Mouse (Mus musculus): ENCODE data around the gene Iffo2. TPM values are rescaled to one million over a fixed set of nuclear protein-coding genes. Genes with fewer than 3 reads are reported as not detected.
A peak's percentile ranks its signal among the peaks of the same experiment; 100 is the strongest.

Iffo2 gene
- polyA plus RNA-seq, 1 experiment, result 11.0 TPM

DNA sequence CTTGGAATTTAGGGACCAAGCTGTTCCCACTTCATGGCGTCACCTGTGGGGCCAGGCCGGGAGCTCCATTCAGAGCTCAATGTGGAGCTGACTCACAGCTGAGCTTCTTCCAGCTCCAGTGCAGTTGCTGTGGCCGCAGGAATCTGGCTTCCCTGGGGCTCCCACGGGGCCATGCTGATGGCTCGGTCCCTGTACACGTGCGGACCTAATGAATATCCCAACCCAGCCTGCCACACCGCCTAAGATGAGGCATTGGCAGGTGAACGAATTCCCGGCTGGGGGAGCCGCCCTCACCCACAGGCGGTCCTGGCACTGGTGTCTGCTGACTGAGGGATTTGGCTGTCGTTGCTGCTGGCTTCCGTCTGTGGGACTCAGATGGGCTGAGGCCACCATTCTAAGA, 29.5 kb upstream of the Iffo2 start:
- peak; percentile 45 for DNase-seq (ENCODE audit: low read depth)
- TF ChIP-seq POLR2A (IDR thresholded peaks at IDR 0.05; ENCODE audit: borderline replicate concordance, extremely low read depth, insufficient read depth, insufficient read length, poor library complexity, severe bottlenecking) (no peak), CTCF (IDR thresholded peaks at IDR 0.05; ENCODE audit: borderline replicate concordance, extremely low read depth, insufficient read depth, insufficient read length) (no peak)

DNA sequence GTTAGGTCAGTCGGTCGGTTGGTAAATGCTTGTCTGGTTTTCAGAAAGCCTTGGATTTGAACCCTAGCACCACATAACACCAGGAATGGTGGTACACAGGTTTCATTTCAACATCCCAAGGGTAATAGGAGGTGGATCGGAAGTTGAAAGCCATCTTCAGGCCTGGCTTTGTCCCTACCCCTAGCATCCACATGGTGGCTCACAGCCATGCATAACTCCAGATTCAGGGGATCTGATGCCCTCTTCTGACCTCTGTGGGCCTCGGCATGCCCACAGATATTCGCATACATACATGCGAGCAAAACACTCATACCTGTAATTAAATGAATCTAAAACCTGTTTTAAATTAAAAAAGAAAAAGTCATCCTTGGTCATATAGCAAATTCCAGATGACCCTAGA, 28.6 kb upstream of the Iffo2 start:
- no peak for TF ChIP-seq POLR2A (IDR thresholded peaks at IDR 0.05; ENCODE audit: borderline replicate concordance, extremely low read depth, insufficient read depth, insufficient read length, poor library complexity, severe bottlenecking)
- peak; percentile 9; the same call in 1 of the 2 replicates for TF ChIP-seq CTCF (IDR thresholded peaks at IDR 0.05; ENCODE audit: borderline replicate concordance, extremely low read depth, insufficient read depth, insufficient read length)
- no peak for DNase-seq (ENCODE audit: low read depth)

GRCm38 (mm10) chr4:139503919-139504318, 26.4 kb upstream of the Iffo2 start:
- TF ChIP-seq POLR2A (IDR thresholded peaks at IDR 0.05; ENCODE audit: borderline replicate concordance, extremely low read depth, insufficient read depth, insufficient read length, poor library complexity, severe bottlenecking), result no peak
- TF ChIP-seq CTCF (IDR thresholded peaks at IDR 0.05; ENCODE audit: borderline replicate concordance, extremely low read depth, insufficient read depth, insufficient read length), result no peak
- DNase-seq (ENCODE audit: low read depth), result no peak

- DNase-seq (ENCODE audit: low read depth), result no peak
Measured at GRCm38 (mm10) chr4:139505716-139506115, 24.6 kb upstream of the Iffo2 start.

DNA sequence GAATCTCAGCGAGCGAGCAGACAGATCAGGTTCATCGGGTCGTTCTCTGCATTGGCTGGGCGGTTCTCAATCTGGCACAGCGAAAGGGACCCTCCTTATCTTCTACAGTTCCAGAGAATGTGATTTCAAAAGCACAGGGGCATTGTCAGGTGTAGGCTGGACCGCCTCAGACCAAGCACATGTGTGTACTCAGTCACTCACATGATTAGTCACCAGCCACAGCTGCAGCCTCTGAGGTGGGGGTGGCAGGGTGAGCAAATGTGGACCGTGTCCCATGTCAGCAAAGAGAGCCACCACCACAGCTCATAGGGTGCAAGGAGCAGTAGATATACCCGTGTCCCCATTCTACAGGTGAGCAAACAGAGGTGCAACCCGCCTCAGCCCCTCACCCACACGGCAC, 23.6 kb upstream of the Iffo2 start:
- TF ChIP-seq POLR2A (IDR thresholded peaks at IDR 0.05; ENCODE audit: borderline replicate concordance, extremely low read depth, insufficient read depth, insufficient read length, poor library complexity, severe bottlenecking) (no peak), CTCF (IDR thresholded peaks at IDR 0.05; ENCODE audit: borderline replicate concordance, extremely low read depth, insufficient read depth, insufficient read length) (no peak)
- DNase-seq (ENCODE audit: low read depth), result no peak

More at GRCm38 (mm10) chr4:139505716-139506115, 24.6 kb upstream of the Iffo2 start:
- no peak for TF ChIP-seq POLR2A (IDR thresholded peaks at IDR 0.05; ENCODE audit: borderline replicate concordance, extremely low read depth, insufficient read depth, insufficient read length, poor library complexity, severe bottlenecking)
- TF ChIP-seq CTCF (IDR thresholded peaks at IDR 0.05; ENCODE audit: borderline replicate concordance, extremely low read depth, insufficient read depth, insufficient read length), result no peak

- DNase-seq (ENCODE audit: low read depth), result no peak
- no peak for TF ChIP-seq CTCF (IDR thresholded peaks at IDR 0.05; ENCODE audit: borderline replicate concordance, extremely low read depth, insufficient read depth, insufficient read length)
- no peak for TF ChIP-seq POLR2A (IDR thresholded peaks at IDR 0.05; ENCODE audit: borderline replicate concordance, extremely low read depth, insufficient read depth, insufficient read length, poor library complexity, severe bottlenecking)
Measured at GRCm38 (mm10) chr4:139509069-139509468, 21.3 kb upstream of the Iffo2 start.

GRCm38 (mm10) chr4:139511557-139511956, 18.8 kb upstream of the Iffo2 start:
- TF ChIP-seq POLR2A (IDR thresholded peaks at IDR 0.05; ENCODE audit: borderline replicate concordance, extremely low read depth, insufficient read depth, insufficient read length, poor library complexity, severe bottlenecking) (no peak), CTCF (IDR thresholded peaks at IDR 0.05; ENCODE audit: borderline replicate concordance, extremely low read depth, insufficient read depth, insufficient read length) (no peak)
- DNase-seq (ENCODE audit: low read depth), result no peak

DNA sequence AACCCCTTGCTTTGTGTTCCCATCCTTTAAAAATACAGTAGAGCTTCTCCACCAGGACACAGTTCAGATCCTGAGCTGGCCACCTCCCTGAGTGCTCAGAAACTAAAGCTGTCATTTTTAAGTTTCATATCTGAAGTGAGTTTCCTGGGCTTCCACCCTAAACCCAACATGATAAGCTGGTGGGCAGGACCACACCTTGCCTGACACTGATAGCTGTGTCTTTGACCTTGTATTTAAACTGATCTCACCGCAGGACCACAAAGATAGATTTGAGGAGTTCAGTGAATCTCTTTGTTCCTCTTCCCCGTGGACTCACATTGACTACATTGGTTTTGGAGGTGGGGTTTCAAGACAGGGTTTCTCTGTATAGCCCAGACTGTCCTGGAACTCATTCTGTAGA, 17.4 kb upstream of the Iffo2 start:
- no peak for TF ChIP-seq POLR2A (IDR thresholded peaks at IDR 0.05; ENCODE audit: borderline replicate concordance, extremely low read depth, insufficient read depth, insufficient read length, poor library complexity, severe bottlenecking)
- no peak for DNase-seq (ENCODE audit: low read depth)

GRCm38 (mm10) chr4:139519221-139519620, 11.1 kb upstream of the Iffo2 start:
- no peak for DNase-seq (ENCODE audit: low read depth)
- no peak for TF ChIP-seq CTCF (IDR thresholded peaks at IDR 0.05; ENCODE audit: borderline replicate concordance, extremely low read depth, insufficient read depth, insufficient read length)
- TF ChIP-seq POLR2A (IDR thresholded peaks at IDR 0.05; ENCODE audit: borderline replicate concordance, extremely low read depth, insufficient read depth, insufficient read length, poor library complexity, severe bottlenecking), result no peak

DNA sequence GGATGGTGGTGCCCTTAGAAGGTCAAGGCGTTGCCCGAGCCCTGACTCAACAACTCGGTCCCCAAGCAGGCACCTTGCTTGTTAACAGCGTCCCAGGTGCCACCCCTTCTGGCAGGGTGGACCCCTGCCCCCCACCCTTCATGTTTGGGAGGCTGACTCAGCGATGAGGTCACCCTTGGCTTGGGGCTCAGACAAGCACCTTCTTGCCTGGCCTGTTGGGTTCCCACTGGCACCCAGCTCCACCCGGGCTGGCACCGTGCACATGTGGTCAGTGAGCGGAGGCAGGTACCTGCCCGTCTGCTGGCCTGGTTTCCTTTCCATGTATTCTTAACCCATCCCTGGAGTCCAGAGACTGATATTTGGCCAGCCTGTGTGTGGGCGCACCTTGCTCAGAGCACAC, 8.4 kb upstream of the Iffo2 start:
- TF ChIP-seq CTCF (IDR thresholded peaks at IDR 0.05; ENCODE audit: borderline replicate concordance, extremely low read depth, insufficient read depth, insufficient read length), result no peak
- TF ChIP-seq POLR2A (IDR thresholded peaks at IDR 0.05; ENCODE audit: borderline replicate concordance, extremely low read depth, insufficient read depth, insufficient read length, poor library complexity, severe bottlenecking), result no peak
- DNase-seq (ENCODE audit: low read depth), result no peak

DNA sequence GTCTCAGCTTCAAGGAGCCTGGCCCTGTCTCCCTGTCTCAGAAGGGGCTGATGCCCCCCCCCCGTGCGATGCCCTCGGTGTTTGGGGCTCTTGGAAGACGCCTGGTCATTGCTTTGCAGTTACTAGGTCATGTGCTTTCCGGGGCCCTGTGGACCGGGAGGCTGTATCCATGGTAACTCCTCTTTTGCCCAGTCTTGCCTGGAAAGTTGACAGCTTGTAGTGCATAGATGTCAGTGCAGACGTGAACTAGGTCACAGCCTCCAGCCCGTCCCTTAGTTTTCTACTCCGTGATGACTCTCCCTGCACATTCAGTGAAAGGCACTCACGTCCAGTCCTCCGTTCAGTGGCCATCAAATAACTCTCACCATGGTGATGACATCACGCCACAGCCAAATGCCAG, 3.9 kb upstream of the Iffo2 start:
- DNase-seq (ENCODE audit: low read depth), result peak; percentile 29
- TF ChIP-seq CTCF (IDR thresholded peaks at IDR 0.05; ENCODE audit: borderline replicate concordance, extremely low read depth, insufficient read depth, insufficient read length), result no peak
- TF ChIP-seq POLR2A (IDR thresholded peaks at IDR 0.05; ENCODE audit: borderline replicate concordance, extremely low read depth, insufficient read depth, insufficient read length, poor library complexity, severe bottlenecking), result no peak

DNA sequence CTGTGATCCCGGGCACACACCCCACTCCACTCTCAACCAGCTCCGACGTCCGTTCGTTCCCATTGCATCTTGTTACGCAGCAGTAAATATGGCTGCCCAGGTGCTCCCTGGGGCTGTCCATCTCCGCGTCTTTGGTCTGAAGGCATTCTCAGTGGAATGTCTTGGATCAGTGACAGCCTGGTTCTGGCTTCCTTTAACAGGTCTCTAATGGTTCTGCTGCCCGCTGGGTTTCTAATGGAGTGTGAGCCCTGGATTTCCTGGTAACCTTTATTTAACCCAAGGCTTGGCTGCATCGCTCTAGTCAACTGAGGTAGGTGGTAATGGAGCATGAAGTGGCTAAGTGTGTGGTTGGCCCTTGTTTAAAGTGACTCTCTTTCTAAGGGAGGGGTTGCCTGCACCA, 1.7 kb downstream of the Iffo2 start:
- DNase-seq (ENCODE audit: low read depth), result no peak
- TF ChIP-seq CTCF (IDR thresholded peaks at IDR 0.05; ENCODE audit: borderline replicate concordance, extremely low read depth, insufficient read depth, insufficient read length), result no peak
- TF ChIP-seq POLR2A (IDR thresholded peaks at IDR 0.05; ENCODE audit: borderline replicate concordance, extremely low read depth, insufficient read depth, insufficient read length, poor library complexity, severe bottlenecking), result no peak

Measured in brain, embryonic 14.5 days (tissue).